Mouse (Mus musculus): ENCODE results near the gene Nup54.

- TF ChIP-seq CTCF (IDR thresholded peaks at IDR 0.05; ENCODE audit: low read depth, low read length) (no peak), POLR2A (IDR thresholded peaks at IDR 0.05; ENCODE audit: extremely low read depth, insufficient read depth, low read length) (no peak)
Measured at GRCm38 (mm10) chr5:92452876-92453275, 17.9 kb upstream of the Nup54 start.

Data from liver, adult 2 months (tissue).